Mouse (Mus musculus): ENCODE data around the gene Rhox4b.
"Not testable (repeated sequence)": the region's sequence is repeated elsewhere in the genome, so short reads cannot be mapped to it uniquely, and the experiment has no call there.

The Rhox4b gene

GRCm38 (mm10) chrX:37432194-37432593 is at the start of gene Rhox4b:
Gene Rhox4b, plus strand, starts transcription at chrX:37432494.
- not testable (repeated sequence) for DNase-seq (ENCODE audit: low spot score)

- DNase-seq (ENCODE audit: low spot score), result not testable (repeated sequence)
Observed at GRCm38 (mm10) chrX:37390548-37390947, 41.7 kb upstream of the Rhox4b start, which contains the start of gene Rhox4a2. Gene Rhox4a2, plus strand, starts transcription at chrX:37390848.

- not testable (repeated sequence) for DNase-seq (ENCODE audit: low spot score)
Observed at GRCm38 (mm10) chrX:37411767-37412166, 20.5 kb upstream of the Rhox4b start, which contains the start of gene Rhox2b. Gene Rhox2b, plus strand, starts transcription at chrX:37412067.

DNA sequence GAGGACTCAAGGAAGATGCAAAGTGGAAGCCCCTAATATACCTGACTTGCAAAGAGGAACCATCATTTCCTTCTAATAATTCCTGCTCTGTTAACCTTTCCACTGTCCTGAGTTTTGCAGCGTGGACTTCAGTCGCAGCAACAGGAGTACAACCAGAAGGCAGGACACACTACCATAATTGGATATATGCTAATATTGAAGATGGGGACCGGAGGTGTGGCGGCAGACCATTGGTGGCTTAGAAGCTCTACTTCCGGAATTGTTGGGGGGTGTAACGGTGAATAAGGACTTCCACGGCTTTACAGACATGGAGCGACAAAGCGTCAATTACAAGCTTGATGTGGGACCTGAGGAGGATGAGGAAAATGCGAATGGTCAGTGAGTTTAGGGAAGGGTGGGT is 21.1 kb downstream of the Rhox4b start, which contains the start of gene Rhox2c:
TSS of gene Rhox2c (plus strand) at position 301 of the 400 bp plus-strand sequence.
- not testable (repeated sequence) for DNase-seq (ENCODE audit: low spot score)

- not testable (repeated sequence) for DNase-seq (ENCODE audit: low spot score)
Observed at GRCm38 (mm10) chrX:37458285-37458684, 26.0 kb downstream of the Rhox4b start, which contains the start of gene Rhox3c. Gene Rhox3c, plus strand, starts transcription at chrX:37458585.

GRCm38 (mm10) chrX:37480037-37480436 is 47.7 kb downstream of the Rhox4b start, which contains the start of gene Rhox4c:
Gene Rhox4c, plus strand, starts transcription at chrX:37480337.
- not testable (repeated sequence) for DNase-seq (ENCODE audit: low spot score)

Data from embryo, embryonic 10.5 days (tissue).